Mouse (Mus musculus) mouse trophoblast stem cell (cell line): ENCODE data around the gene Cdk14.

Experiments used
- in situ Hi-C, 2 experiments: fragments of 300-500 bp; cut with MseI, MboI; formaldehyde crosslinking; loops; 2 replicates in 1 of 2; 3 replicates in 1 of 2; pipeline ENCODE4 v1.15.1; 2025

Cdk14 gene

DNA sequence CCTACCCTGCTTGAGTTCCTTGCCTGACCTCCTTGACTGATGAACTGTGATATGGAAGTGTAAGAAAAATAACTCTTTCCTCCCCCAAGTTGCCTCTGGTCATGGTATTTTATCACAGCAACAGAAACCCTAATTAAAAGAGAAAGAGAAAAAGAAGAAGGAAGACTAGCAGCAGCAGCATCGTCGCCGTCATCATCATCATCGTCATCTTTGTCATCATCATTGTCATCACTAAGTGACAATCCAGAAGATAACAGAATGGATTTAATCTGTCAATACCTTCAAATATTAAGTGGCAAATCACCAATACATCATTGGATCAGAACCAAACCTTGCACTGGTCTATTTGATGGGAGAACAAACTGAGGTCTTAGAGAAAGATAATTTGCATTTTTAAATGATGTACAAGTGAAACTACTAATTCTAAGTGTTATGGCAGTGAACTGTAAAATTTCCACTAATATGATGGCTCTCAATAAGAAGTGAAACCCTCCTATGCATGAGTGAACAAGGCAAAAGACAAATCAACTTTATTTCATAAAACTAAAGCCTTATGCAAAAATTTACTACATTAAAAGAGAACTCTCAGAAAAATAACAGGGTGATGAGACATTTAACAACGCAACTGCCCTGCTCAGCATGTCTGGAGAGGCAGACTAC, 225.4 kb downstream of the Cdk14 start:
- in situ Hi-C loops: no loop called here

DNA sequence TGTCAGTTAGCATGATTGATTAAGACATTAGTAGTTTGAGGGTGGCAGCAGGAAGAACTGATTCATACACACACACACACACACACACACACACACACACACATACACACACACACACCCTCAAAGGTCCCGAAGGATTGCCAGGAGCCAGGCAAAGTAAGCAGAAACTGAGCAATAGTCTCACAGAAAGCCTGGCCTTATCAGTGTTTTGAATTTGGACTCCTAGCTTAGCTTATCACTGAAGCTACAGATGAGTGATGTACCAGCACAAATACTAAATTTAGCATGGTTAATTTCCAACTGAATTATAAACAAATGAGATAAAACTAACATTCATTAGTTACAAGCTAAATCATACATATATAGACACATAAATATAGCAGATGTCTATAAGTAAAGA, 230.5 kb downstream of the Cdk14 start:
- in situ Hi-C loops: no loop called here

DNA sequence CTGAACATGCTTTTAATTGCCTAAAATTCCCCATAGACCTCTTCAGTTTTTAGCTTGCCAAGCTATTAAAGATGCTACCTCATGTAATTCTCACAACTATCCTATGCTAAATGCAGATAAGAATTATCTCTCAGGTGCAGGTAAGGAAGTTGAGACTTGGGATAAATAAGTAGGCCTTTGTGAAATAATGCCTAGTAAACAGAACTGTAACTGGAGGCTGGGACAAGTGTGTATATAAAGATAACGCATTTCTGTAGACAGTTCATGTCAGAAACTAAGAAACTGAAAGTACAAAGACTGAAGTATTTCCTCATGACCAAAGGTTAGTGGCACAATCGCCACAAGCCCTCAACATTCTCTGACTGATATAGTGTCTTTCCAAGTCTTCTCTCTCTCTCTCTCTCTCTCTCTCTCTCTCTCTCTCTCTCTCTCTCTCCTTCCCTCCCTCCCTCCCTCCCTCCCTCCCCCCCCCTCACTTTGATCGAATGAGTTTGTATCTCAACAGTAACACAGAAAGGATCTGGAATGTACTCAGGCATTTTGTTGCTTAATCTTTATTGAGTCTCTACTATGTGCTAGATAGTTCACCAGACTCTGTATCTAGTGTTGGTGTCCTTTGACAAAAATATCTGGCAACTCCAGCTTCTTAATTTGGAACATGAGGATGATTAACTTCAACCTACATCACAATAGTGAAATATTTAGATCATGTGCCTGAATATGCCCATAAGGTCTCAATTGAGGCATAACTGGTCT, 233.9 kb downstream of the Cdk14 start:
- in situ Hi-C loops: no loop called here

DNA sequence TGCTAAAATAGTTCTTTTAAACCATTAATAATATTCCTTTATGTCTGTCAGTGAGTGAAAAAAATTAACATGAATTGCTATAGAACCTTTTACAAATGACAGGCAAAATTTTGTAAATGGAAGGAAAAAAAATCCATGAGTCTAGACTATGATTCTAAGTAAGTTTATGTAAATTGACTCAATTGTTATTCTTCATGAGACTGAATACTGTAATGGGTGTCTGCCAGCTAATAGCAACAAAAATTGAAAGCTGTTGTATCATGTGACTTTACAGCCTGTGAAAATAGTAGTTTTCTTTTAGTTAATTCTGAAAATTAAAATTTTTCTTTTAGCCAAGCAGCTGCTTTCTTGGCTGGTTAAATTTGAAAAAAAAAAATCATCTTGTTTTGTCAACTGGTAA, 234.6 kb downstream of the Cdk14 start:
- in situ Hi-C loops: no loop called here

DNA sequence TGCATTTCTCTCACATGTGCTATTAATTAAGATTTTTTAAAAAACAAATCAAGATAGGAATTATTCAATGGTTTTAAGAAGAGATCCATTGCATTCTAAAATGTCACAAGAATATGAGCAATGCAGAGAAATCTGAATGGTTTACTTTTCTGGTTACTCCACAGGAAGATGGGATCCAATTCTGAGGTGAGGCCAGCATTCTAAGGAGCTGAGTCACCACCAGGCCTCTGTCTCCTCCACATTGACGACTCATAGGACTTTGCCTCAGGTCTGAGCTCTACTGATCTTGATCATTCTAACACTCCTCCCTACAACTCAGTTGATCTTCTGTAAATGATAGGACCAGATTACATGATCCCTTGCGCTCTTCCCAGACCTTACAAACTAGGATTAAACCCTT, 239.4 kb downstream of the Cdk14 start:
- in situ Hi-C loops: no loop called here

DNA sequence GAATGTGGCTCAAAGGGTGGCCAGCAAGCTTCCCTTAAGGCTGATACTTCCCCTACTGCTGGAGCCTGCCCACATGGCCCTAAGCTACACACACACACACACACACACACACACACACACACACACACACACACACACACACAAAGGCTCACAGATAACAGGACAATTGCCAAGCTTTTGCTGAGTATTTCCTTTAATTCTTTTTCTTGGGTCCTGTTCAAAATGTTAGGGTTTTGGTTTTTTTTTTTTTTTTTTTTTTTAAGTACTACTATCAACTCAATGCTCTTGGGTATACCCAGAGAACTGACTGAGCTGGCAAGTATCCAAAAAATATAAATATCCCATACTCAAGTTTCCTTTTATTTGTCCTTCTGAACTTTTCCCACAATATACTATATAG, 239.8 kb downstream of the Cdk14 start:
- in situ Hi-C loops: no loop called here

DNA sequence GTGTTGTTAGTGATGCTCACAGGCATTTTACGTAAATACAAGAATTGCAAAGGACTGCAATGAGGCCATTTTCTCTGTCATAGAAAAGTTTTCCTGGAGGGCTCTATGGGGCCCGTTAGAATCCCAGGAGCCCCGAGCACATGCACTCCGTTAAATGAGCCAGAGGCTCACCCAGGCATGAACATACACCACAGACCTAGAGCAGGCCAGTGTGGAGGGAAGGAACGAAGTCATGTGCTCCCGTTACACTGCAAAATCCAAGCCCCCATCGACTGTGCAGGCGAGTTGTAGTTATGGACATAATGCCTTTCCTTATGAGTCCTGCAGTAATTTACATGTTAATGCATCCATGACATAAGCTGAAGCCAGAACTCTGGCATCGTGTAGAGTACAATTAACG, 244.1 kb downstream of the Cdk14 start:
- in situ Hi-C loops: no loop called here

DNA sequence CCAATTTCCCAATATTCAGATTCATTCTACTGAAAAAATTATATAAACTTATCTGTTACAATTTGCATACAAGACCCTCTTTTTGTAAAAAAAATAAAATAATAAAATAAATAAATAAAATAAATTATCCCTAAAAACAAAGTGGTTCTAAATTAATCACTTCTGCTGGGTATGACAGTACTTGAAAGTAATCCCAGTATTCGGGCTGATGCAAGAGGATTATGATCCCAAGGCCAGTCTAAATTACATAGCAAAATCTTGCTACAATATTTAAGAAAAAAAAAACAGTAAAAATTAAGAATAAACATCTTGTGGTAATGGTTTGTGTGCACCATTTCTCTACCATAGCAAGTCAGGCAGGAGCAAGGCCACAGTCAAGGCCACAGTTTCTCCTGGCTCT, 244.5 kb downstream of the Cdk14 start:
- in situ Hi-C loops: no loop called here

DNA sequence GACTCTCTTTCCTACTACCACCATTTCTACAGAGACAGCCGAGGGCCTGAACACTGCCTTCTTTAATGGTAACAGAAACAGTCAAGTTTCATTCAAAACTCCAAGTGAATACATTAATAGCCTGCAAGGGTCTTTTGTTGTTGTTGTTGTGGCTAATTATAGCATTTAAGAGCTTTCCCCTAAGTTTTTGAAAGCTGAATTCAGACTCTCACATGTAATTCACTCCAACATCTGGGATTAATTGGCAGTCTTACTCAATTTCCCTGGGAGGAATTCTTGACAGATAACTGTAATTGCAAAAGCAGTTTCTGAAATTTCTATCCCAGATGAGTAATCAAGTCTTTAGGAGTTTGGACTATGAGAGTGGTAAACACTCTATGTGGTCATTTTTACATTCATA, 245.0 kb downstream of the Cdk14 start:
- in situ Hi-C loops: no loop called here

DNA sequence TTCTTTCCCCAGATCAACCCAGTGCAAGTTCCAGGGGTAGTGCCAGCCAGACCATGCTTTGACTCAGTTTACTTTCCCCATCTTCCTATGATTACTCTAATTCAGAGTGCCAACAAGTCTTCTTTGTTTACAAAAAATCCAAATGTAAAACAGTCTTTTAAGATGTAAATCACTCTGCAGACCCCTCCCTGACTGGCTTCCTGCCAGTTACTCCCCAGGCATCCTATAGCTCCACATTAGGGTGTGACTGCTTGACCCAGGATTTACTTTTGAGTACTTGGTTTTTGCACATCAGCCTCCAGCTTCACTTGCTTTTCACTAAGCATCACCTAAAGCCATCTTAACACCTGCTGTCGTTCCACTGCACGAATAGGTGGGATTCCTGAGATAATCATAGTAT, 254.0 kb downstream of the Cdk14 start:
- in situ Hi-C loops: no loop called here

DNA sequence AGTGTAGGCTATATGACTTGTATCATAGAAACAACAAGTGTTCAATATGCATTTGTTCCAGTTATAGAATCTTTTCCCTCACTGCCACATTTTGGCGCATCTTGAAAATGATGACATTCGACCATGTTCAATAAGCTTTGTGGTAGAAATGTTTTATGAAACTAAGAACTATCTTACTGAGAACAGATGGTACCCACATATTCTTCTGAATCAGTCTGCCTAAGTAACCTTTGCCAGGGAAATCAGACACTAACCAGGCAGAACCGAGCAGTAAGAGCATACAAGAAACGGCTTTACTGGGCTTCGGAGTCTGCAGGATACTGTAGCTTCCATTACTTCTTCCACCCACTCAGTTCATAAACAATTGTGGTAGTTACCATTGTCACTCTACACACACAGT, 255.8 kb downstream of the Cdk14 start:
- in situ Hi-C loops: no loop called here

DNA sequence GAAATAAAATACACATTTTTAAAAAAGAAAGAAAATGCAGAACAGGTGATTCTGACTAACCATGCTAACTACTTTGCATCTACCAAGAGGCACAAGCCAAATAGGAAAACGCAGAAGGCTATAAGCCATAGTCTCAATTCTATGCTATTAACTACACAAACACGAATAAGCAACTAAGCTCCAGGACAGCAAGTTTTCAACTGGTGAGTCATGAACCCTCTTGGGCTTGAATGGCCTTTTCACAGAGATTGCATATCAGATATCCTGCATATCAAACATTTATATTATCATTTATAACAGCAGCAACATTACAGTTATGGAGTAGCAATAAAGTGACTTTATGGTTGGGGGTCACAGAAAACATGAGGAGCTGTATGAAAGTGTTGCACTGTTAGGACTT, 256.3 kb downstream of the Cdk14 start:
- in situ Hi-C loops: no loop called here

DNA sequence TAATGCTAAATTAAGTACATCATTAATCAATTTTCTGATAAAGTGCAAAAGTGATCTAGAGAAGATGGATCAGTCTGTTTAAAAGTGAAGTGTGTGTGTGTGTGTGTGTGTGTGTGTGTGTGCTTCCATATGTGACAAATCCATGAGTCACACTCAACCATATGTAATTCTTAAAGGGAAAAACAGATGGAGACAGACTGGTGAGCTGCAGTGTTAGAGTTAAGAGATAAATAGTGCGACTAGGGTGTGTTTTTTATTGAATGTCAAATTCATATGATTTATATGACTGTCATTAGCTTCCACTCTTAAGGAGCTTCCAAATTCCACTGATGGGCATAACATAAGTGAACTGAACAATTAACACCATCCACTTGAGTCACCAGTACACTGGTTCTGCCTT, 260.6 kb downstream of the Cdk14 start:
- in situ Hi-C loops: no loop called here

DNA sequence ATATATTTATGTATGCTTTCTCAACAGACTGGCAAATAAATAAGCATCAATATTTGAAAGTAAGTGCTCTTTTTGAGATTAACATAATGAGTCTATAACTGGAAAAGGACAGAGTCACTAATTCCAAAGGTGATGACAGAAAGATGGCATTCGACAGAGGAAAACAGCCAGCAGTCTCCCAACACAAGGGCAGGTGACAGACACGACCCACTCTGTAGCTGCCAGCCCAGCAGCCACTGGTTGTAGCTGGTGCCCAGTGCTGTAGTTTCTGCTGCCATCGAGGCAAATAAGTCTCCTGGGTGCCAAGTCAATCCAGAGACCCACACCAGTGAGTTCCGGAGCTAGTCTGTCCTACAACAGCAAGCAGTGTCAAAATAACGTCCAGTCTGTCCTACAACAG, 280.3 kb downstream of the Cdk14 start:
- in situ Hi-C loops: no loop called here

DNA sequence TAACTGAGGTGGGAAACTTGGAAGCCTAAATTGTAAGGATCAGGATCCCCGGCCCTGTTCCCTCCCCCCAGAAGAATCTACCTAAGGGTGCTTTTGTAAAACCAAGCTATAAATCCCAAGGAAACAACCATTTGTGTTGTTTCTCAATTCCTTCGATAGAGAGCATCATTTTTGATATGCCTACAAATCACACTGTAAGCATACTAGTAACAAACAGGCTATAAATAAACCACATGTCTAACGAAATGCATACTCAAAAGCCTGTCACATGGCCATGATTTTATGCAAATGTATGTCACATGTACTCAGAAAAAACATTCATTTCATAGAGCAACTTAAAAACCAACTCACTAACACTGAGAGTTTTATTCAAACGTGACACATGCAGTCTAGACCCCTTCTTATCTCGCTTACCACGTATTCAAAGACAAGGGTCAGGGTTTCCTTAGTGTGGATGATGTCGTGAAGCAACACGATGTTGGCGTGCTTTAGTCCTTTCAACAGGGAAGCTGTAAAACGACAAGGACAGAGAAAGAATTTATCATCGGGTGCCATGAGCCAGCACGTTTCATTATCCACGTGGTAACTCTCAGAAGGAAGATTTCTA, 285.1 kb downstream of the Cdk14 start:
- in situ Hi-C loops: no loop called here

DNA sequence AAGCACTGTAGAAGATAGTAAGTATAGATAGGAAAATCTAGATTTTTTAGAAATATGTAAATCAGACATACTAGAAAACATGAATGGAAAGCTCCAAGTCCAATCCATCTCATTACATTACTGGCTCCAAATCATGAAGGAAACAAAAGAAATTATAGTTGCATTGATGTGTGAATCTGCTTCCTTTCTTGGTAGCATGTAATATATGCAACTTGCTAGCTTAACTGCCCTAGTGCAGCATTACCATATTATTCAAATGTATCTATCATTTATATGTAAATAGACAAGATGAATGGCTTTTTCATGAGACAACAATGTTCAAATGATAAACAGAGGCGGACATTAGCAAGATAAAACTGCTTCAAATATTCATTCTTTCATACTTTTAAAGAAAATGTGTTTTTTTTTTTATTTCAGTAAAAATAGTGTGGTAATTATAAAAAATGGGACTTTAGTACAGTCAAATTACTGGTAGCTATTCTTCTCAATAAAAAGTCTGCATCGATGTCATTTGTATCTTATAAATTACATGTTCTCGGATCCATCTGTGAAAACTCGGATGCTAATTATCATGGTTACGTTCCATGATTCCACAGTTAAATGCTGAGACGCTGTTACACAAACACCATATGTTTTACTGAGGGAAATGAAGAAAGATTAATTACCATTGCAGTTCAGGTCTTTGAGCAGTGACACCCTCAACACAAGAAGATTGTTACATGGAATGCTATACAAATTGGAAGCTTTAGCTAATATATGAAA, 285.8 kb downstream of the Cdk14 start:
- in situ Hi-C loops: no loop called here

DNA sequence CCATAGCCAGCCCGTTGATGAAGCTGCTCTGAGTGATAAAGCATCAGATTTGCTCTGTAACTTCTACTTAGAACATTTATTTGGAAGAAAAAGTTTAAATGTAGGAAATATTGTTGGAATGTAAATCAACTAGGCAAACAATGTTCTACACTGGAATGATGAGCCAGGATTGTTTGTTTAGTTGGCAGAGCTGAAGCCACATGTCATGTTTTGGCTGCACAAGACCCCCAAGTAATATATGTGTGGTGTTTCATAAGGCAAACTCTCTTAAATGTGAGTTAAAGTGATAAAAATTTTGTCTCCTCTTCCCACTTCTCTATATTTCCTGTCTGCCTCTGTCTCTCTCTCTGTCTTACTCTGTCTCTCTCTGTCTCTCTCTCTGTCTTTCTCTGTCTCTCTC, 291.3 kb downstream of the Cdk14 start:
- in situ Hi-C loops: no loop called here

DNA sequence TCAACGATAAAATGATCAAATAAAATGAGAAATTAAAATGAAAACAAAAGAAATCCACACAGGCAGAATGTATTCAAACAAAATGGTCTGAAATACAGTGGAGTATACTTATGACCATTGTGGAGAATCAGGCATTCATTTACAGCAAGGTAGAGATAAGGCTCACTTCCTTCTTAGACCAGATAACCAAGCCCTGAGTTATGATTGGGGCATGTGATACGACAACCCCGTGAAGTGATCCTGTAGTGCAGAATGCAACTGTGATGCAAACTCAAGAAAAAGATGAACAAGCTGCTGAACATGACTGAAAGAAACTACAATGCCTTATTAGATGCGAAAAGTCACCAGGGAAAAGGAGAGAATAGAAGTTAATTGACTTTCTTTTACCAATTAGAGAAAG, 295.5 kb downstream of the Cdk14 start:
- in situ Hi-C loops: no loop called here

DNA sequence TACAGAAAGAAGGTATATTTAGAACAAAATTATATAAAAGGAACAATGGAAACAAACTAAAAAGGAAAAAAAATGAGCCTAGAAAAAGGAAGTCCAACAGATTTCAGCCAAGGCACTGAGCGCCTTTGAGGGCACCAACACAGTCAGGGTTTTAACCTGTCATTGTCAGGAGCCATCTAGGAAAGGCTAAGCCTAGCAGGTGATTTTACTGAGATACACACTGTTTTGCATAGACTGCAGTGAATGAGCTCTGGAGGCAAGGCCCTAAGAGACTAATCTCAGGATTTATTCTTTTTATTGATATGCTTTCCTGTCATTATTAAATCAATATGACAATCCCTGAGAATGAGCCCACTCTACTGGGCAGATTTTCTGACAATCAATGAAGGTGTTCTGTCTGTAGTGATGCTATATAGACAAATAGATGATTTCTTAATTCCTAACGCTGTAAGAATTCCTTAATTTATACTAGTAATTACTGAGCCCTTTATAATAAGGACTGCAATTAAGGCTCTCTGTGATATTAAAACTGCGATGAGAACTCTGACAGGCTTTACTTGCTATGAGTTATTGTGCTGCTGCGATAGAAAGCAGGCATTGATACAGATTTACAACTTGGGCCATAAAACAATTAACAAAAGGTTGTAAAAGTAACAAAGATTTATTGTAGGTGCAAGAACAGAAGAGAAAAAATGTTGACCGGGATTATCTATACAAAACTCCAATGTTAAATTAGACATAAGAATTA, 303.2 kb downstream of the Cdk14 start:
- in situ Hi-C loops: no loop called here

DNA sequence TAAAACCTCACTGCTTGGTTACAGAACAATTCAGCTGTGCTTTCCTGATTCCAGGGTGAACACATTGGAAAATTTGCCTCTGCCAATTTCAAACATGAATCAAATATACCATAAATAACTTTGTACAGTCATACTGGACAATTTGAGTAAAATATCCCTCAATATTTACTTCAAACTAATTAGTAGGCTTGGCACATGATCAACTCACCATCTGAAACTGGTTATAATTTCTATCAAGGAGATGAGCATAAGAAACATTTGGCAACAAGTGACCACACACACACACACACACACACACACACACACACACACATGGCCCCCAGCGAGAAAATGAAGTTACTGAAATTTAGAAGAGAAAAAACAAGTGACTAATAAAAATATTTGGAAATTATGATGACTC, 304.6 kb downstream of the Cdk14 start:
- in situ Hi-C loops: no loop called here

DNA sequence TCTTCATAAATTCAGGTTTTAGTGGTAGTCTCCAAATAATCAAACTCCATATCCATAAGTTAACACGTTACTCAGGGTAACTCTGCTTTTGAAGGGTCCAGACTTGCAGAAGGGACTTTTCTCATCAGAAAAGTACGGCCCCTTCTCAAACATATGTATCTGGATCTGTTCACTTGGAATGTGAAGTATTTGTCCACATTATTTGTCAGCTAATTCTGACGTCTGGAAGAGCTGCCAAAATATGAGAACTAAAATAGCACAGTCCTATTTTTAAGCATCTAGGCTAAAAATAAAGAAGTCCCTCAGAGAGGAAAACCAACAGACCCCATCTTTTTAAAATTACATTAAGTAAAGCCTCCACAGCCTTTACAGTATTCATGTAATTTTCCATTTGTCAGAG, 310.5 kb downstream of the Cdk14 start:
- in situ Hi-C loops: no loop called here

DNA sequence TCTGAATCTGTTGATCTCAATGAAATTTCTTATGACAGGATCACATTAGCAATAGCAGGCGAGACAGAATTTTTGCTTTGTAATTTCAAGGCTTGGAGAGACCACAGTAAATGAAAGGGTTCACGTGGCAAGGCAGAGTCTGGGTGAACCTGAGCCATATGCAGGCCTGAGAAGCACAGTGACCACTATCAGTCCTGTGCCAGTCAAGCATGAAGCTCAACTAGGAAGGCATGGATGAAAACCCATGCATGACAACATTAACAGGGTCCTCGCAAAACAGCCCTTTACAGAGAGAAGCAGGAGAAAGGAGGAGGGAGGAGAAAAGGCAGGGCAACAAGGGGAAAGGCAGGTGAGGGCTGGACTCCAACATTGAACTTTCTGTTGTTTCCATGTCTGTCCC, 311.1 kb downstream of the Cdk14 start:
- in situ Hi-C loops: no loop called here
